Mouse (Mus musculus) natural killer cell, adult 2 months (primary cell): ENCODE measurements at regions not wholly inside any gene's neighbourhood (a gene's known extent, or its start where the extent isn't known, plus 50 kb on each side); places are given as distances from the start of the nearest gene placed in this dataset.

Experiments used
- DNase-seq, 2 experiments: peaks; one replicate each; pipeline ENCODE4 v3.0.0; 2022; ENCODE audit warnings: low spot score in 2 of 2

DNA sequence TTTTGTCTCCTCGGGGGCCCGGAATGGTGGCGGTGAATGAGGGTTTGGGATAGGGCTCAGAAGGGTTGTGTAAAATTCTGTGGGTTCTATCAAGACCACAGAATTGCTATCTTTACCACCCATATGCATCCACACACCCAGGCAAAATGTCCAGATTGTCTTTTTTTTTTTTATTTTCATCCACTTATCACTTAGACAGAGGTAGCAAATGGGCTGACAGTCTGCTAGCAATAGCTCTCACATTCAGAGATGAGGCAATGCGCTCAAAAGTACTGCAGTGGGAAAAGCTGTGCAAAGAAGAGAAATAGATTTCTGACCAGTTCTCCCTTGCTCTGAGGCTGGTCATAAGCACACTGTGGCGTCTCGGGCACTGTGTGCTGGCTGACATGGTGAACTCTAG, 154.5 kb downstream of the Dad1 start:
- DNase-seq, result no peak

DNA sequence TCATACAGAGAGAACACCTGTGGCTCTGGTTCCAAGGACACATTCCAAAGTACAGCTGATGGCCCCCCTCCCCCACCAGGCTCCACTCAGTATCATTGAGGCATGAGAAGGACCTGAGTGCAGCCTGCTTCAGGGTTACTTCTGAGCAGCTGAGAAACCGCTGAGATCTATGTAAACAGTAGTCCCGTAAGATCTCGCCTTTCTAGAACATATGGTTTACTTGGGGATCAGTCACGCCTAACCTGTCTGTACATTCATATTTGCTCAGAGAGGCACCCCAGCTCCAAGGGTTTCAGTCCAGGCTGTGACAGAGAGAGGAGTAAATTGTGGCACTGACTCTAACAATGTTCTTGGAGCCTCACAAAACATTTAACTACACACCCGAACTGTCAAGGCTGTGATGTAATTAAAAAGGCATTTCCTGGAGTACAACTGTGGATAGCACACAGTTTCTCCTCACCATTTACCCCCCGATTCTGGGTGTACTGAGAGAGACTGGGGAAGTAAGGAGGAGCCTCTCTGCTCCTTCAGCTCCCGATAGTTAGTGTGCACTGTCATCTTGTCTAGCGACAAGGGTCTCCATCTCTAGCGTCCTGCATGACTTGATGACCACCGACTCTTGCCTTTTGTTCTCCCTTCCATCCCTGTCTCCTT, 155.7 kb downstream of the Dad1 start:
- no peak for DNase-seq

DNA sequence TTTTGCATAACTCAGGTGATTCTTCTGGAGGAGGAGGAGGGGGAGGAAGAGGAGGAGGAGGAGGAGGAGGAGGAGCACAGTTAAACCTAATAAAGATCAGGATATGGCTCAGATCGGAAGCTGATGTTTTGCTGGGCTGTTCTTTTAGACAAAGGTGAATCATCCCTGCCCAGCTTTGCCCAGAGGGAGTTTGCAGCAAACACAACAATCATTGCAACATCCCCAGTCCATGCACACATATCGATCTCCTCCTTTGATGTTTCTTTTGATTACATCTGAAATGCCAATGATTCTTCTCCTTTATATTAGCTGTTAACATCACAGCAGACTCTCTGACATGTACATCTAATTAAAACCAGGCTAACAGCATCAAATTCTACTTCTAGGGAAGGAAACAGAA, 156.9 kb downstream of the Dad1 start:
- DNase-seq, result no peak

DNA sequence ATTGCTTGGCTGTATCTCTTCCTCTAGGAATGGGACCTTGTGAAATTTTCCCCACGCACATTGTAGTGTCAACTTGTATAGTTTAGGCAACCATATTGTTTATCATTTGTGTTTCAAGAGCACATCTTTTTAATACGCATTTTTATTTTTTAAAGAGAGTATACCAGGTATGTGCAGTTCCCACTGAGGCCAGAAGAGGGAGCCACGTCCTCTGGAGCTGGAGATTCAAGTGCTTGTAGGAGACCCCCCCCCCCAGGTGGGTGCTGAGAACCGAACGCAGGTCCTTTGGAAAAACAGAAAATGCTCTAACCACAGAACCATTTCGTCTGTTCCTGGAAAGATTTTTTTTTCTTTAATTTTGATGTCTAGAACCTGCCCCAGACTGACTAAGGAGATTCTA, 161.5 kb downstream of the Dad1 start:
- DNase-seq, result no peak

DNA sequence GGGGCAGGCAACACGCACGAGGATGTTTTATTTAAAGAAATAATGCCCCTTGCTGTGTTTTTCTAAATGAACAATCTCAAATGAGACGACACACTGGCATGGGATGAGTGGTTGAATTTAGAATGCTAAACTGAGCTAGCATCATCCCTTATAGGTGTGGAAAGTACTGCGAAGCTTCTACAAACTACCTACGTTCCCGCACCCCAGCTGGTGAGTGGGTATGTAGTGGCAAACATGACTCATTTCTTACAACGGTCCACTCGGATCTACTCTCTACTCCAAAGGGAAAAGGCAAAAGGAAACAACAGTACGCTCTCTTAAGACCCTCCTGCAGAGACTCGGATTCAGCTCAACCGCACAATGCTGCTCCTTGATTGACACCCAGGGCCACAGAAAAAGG, 167.2 kb downstream of the Dad1 start:
- DNase-seq, result no peak

DNA sequence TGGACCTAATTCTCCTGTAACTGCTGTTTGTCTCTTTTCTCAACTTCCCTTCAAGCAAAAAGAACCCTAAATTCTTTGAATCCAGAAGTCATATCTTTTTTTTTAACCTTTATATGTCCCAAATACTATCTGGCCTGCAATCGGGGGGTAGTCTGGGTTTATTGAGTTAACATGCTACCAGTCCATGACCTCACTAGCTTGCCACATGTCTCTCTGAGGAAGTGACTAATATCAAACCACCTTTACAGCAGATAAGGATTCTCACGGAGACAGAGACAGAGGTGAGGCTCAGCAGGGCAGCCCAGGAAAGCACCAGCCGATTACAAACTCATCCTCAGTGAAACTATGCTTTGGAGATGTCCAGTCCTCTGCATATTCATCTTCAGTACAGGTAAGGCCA, 179.2 kb downstream of the Dad1 start:
- peak; percentile 23 to 49 for DNase-seq

DNA sequence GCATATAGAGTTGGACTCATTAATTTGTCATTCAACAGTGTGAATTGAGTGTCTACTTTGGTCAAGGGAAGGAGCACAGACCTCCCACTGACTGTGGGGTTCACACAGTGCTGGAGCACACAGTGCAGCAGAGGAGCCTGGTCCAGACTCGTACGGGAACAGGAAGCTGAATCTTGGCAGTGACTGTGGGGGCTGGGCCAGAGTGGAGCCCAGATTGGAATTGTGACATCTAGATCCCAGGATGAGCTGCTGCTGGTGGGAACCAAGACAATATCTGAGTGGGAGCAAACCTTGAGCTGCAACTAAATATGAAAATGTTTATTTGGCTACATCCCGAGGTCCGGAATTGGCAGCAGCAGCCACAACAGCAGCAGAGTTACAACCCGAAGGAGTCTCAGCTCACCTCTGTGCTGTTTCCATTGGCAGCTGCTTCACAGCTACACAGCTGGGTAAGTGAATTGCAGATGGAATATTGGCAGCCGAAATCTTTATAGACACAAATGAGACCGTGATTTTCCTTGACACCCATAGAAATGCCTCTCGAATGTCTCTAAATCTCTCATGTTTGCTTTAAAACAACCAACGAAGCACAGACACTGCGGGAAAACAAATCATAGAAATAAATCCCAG, 181.5 kb downstream of the Dad1 start:
- no peak for DNase-seq

DNA sequence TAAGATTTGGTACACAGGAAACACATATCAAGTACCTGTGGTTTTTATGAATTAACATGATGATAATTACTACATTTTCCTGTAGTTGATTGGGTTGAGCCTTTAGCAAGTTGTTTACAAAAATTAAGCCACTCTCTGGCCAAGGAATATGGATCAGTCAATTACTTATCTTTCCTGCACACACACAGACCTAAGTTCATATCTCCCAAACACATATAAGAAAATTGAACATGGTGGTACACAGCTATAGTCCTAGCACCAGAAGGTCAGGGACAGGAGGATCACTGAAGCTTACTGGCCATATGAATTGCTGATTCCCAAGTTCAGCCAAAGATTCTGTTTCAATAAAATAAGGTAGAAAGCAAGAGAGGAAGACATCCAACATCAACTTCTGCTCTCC, 183.7 kb downstream of the Dad1 start:
- no peak for DNase-seq

DNA sequence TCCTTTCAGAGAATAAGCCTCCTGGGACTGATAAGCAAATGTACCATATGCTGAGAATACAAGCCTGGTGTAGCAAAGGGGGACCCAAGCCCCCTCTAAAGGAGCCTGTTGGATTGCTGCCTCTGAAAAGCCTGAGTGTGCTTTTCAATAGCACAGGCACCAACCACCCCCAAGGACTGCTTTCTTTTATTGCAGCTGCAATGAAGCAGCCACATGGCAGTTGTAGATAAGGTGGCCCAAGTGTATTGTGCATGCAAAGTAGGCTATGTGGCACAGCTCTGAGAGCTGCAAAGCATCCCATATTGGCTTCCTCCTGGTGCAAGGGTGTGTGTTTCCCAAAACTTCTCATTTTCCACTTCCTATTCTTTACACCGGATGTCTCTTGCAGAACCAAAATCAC, 185.2 kb downstream of the Dad1 start:
- no peak for DNase-seq

DNA sequence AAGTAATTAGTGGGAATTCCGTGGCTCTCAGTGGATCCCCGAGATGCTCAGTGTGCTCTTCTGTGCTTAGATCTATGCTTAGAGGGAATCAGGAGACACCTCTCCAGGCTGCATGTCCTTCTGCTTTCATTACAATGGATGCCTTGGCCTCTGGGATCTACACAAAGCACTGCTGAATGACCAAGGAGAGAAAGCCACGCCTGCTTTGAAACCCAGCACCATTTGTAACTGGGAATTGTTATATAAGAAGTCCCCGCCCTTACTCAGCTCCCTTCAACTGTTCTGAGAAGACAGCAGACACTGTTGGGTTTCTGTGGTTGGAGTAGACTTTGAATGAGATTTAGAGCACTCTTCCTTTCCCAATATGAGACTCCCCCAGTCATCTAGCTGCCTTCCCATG, 188.4 kb downstream of the Dad1 start:
- no peak for DNase-seq

DNA sequence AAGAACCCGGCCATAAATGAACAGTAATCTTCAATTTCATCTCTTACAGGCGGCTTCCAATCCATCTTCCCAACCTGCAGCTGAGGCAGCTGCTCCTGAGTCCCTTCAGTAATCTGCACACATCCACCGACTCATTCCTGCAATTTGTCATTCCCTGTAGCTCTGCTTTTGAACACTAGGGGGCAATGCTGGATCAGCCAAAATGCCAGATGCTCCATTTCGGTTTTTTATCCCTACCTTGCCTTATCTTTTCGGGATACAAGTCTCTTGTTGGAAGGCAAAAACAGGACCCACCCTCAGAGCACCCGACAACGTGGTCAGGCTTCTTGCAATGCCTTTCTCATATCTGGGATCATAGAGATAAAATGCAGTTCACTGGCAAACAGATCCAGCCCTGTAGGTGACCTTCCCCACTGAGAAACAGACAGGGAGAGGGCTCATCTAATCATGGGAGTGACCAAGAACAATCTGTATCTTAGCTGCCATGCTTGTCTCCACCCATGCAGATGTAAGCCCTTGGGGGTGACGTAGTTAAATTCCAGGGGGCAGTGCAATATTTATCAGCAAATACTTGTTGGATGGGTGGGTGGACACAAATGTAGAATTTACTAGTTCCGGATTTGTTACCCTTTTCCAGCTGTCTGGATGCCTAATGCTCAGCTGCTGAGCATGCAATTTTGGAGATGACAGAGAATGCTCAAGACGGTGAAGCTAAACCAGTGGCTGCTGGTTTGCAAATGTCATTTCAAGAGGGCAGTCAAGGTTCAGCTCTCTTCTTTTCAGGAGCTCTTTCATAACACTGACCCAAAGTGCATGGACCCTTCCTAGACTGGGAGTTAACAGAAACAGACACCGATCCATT, 189.1 kb downstream of the Dad1 start:
- peak; percentile 28 to 29 for DNase-seq

DNA sequence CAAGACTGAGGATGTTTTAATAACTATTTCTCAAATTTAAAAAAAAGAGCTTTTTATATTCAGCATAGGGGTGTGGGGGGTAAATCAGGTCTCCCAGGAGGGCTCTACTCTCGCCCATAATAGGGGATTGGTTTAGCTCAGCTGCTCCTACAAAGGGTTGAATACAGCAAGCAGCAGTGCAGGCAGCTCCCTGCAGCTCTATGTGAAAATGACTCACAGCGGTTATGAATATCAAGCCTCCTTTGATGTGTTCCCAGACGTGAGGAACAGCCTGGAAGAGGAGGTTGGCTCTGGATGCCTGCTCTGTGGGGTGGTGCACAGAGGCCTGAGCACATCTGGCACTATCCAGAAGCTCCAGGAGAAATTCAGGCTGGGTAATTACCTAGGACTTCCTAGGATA, 192.3 kb downstream of the Dad1 start:
- DNase-seq, result peak in 1 of 2 experiments; percentile 55

DNA sequence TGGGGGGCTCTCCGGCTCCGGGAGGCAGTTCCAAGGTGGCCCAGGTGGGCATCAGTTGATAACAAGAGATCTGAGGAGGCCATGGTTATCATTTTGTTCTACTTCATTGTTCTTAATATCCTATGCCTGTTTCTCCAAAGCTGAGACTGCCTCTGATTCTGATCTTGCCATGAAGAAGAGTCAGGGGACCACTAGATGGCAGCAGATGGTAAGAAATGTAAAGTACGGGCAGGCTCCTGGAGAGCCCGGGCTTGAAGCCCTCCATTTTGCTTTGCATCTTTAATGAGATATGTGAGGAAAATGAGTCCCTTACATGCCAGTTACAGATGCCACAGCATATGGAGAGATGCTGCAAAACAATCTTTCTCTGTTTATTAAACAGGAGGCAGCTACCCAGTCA, 194.1 kb downstream of the Dad1 start:
- DNase-seq, result peak; percentile 83 to 84

DNA sequence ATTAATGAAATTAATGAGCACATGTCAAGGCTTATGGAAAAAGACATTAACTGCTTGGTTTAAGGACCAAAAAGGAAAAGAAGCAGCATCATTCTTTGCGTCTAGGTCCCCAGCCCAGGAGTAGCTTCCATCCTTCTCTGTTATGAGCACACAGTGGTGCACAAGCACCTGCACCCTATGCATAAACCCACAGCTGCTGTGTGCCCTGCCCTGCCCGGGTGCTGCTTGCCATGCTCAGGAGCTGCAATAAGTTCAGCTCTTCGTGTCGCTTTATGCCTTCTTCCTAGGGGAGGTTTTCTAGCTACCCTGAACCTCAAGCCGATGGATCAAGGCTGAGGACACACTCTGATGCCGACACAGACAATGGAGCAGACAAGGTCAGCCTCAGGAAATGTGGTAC, 194.8 kb downstream of the Dad1 start:
- DNase-seq, result no peak

DNA sequence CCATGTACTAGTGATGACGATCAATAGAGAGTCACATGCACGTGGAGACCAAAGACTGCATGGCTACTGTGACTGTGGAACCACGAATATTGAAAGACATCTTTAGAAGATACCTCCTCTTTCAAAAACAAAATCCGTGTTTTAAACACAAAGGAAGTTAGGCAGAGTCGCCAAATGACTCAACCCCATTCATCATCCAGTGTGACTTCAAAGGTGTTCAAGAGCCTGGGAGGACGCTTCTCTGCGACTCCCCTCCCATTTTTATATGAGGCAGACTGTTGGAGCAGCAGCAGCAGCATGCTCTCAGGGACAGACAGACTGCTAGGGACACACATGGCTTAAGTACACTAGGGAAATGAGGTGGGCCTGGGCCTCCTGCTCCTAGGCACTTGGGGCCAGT, 197.2 kb downstream of the Dad1 start:
- no peak for DNase-seq

DNA sequence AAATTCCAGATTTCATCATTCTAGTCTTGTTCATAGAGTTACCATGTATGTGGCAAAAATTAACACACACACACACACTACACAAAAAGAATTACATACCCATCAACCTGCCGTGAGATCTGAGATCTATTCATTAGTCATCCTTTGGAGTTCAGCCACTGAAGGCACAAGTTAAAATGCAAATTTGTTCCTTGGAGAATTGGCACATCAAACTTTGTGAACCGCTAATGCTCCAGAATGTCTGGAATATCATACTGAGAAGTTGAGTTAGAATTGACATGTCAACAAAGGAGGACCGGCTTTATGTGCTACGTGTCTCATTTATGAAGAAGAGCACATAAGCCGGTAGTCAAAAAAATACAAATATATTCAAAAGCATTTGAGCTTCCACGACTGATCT, 198.5 kb downstream of the Dad1 start:
- DNase-seq, result no peak

DNA sequence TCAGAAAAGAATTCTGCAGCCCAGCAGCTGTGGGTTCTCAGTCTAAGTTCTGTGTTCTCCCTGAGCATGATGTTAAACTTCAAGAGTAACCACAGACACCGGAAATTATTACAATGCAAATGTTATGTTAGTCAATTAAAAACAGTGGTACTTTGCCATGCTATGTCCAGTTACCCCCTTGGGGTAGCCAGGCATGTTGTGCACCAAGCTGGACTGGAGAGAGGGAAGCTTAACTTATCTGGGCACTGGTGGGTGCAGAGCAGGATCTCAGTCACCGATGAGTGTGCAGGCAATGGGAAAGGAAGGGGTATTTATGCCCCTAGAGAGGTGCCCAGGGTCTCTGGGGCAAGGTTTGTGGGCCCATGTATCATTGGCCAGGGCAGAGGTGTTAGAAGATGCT, 211.6 kb downstream of the Dad1 start:
- peak; percentile 18 to 57 for DNase-seq

DNA sequence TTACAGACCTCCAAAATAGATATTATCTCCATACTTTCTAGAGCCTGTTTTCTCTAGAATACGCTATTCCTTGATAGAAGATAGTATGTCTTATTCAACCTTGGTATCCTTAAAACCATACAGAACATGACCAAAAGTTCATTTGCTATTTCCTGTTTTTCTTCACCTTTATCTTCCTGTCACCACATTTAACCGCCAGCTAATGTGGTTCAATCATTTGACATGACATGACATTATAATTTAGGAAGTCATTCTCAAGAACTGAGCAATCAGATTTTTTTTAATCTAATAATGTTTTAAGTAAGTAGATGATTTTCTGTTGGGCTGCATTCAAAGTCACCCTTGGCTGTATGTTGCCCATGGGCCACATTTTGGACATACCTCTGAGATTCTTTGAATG, 213.3 kb downstream of the Dad1 start:
- DNase-seq, result peak in 1 of 2 experiments; percentile 49

DNA sequence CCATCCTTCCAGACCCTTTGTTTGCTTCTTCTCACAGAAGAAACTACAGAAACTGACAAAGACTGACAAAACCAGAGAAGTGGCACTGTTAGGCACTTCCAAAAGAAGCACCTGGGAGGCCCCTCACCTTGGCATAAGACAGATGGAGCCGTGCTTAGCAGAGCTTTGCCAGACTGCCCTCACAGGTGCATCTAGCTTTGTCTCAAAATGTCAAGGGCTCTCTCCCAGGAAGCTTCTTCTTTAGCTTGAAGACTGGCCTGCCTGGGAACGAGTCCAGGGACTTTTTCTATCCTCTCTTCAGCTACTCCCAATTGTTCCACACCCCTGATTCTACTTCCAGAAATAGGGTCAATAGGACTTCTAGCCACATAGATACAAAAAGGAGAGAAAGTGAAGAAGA, 219.4 kb downstream of the Dad1 start:
- DNase-seq, result no peak

DNA sequence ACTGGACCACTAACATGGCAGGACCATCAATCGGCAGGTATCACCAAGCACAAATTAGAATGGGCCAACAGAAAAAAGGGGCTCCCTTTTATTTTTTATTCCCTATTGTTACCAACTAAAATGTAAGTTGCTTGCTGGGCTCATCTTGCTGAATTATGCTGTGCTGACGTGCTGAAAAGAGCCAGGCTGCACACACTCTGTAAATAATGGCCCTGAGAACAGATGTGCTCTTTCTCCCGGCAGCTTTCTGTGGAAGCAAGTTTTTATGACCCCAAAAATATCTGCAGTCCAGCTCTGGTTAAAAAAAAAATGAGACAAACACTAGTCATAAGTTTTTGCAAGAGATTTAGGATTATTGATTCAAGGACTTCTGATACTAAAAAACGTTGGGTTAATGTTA, 230.4 kb downstream of the Dad1 start:
- DNase-seq, result no peak

DNA sequence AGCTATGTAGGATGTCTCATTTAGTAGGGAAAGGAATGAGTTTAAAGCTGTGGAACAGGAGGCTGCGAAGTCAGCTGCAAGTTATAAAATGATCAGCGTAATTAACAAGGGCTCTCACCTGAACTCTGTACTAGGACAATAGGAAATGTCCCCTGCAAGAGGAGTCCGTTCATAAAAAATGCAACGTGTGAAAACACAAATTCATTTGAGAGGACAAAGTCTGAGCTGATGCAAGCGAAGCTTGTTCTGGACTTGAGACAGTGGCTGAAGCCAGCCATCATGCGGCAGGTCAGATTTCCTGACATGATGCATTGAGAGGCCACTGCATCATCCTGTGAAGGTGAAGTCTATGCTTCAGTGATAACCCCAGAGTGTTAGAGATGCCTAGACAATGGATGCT, 232.5 kb downstream of the Dad1 start:
- no peak for DNase-seq

DNA sequence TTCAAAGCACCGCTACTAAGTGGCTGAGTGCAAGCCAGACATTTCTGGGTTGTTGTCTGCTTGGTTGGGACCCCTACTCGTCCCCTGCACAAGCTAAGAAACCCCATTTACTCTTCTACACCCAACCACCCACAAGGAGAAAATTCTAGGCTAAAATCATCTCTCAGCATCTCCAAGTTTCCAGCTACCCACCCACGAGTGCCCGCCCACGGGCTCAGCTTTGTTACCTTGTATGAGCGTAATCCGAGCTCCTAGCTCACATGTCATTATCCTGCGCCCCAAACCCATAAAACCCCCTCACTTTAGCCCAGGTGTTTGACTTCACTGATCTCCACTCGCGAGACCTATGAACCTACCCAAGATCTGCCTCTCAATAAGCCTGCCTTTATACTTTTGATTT, 239.3 kb downstream of the Dad1 start:
- DNase-seq, result no peak

DNA sequence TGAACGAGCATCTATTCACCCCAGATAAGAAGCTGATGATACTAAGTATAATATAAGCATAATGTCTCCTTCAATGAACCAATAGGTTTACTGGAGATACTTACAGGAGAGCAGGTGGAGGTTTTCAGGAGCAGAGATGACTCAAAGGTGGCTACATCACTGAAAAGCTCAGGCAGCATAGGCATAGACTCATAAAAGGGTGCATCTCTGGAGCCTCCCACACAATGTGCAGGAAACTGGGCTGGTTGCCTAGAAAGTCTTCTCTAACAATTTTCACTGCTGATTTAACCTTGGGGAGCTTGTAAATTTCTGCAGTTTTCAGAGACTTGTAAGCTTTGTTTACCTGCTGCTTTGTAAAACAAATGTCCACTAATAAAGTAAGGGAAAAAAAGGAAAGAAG, 251.8 kb downstream of the Dad1 start:
- no peak for DNase-seq
